28 mouse cellular contexts compared by ENCODE assay signal in genomic region chr14:34314796-34315195, GRCm38 (mm10). TPM values are rescaled to one million over a fixed set of nuclear protein-coding genes. Genes with fewer than 3 reads are reported as not detected.
DNase-seq lines count a peak whose midpoint lies in the region; ATAC-seq and TF ChIP-seq lines count a peak whose summit lies in the region.
"Had no signal": no experiment of that assay in that cellular context is flagged by ENCODE, and none has a peak within 500 bp of the region (broad histone marks: within the 10 kb centered on the region; RNA-seq: fewer than 3 reads in every experiment).

No protein-coding gene starts in this region.

- DNase-seq in kidney, postnatal 0 days (ENCODE audit: low spot score) = no peak
- DNase-seq in kidney, postnatal 25 days = no peak
- DNase-seq in neural tube, embryonic 10.5 days (ENCODE audit: extremely low spot score, low spot score) = no peak
- no peak for DNase-seq in frontal cortex, postnatal 14 days (ENCODE audit: low spot score in 2 of 2)
- DNase-seq: adrenal gland, postnatal 10 days; cerebellum, adult 9-10 months; gastrocnemius, postnatal 14 days; heart, adult 18-20 months; heart, postnatal 4 days; left cerebral cortex, postnatal 4 days; lung, adult 2 months; thymus, postnatal 14 days had no signal

- H3K9ac ChIP-seq in hindbrain, embryonic 15.5 days = no peak overlapping the region
- no peak overlapping the region for H3K9ac ChIP-seq in hindbrain, embryonic 12.5 days
- no peak overlapping the region for H3K9ac ChIP-seq in kidney, postnatal 0 days (ENCODE audit: low read depth, low read length)
- H3K9ac ChIP-seq in neural tube, embryonic 15.5 days (replicated peaks) = no peak overlapping the region
- H3K9ac ChIP-seq: embryonic facial prominence, embryonic 12.5 days; forebrain, embryonic 13.5 days; heart, embryonic 15.5 days; neural tube, embryonic 12.5 days had no signal

- 84% methylated on average over 3 of the region's 3 CpGs for WGBS in hindbrain, embryonic 15.5 days
- WGBS in hindbrain, embryonic 12.5 days = 90% methylated on average over 3 of the region's 3 CpGs
- WGBS in kidney, postnatal 0 days = 63% methylated on average over 3 of the region's 3 CpGs
- 81% methylated on average over 3 of the region's 3 CpGs for WGBS in neural tube, embryonic 15.5 days

- no peak overlapping the region for H3K4me3 ChIP-seq in hindbrain, embryonic 15.5 days
- H3K4me3 ChIP-seq in hindbrain, embryonic 12.5 days = no peak overlapping the region
- no peak overlapping the region for H3K4me3 ChIP-seq in kidney, postnatal 0 days (replicated peaks; ENCODE audit: low read depth, low read length)
- H3K4me3 ChIP-seq in neural tube, embryonic 15.5 days (replicated peaks) = no peak overlapping the region
- H3K4me3 ChIP-seq: embryonic facial prominence, embryonic 12.5 days; forebrain, embryonic 13.5 days; heart, embryonic 15.5 days; midbrain, embryonic 10.5 days; neural tube, embryonic 12.5 days had no signal

- no peaks in the 10 kb centered on the region for H3K27me3 ChIP-seq in hindbrain, embryonic 15.5 days
- no peaks in the 10 kb centered on the region for H3K27me3 ChIP-seq in hindbrain, embryonic 12.5 days
- no peaks in the 10 kb centered on the region for H3K27me3 ChIP-seq in kidney, postnatal 0 days (ENCODE audit: insufficient read depth, low read length)
- no peaks in the 10 kb centered on the region for H3K27me3 ChIP-seq in neural tube, embryonic 15.5 days (replicated peaks)
- H3K27me3 ChIP-seq: embryonic facial prominence, embryonic 12.5 days; forebrain, embryonic 13.5 days; heart, embryonic 15.5 days; neural tube, embryonic 12.5 days had no signal

- ATAC-seq in hindbrain, embryonic 15.5 days (ENCODE audit: low FRiP score, low read depth) = no peak
- ATAC-seq in hindbrain, embryonic 12.5 days (ENCODE audit: low FRiP score) = no peak
- ATAC-seq in kidney, postnatal 0 days (replicated peaks; ENCODE audit: low FRiP score, low read depth) = no peak
- ATAC-seq in neural tube, embryonic 15.5 days (ENCODE audit: low FRiP score) = no peak
- ATAC-seq: activated CD4-positive, CD25-positive, alpha-beta regulatory T cell, adult 4 months; CD4-positive, CD25-positive, alpha-beta regulatory T cell, adult 4 months; forebrain, embryonic 13.5 days; intestine, postnatal 0 days had no signal

- H3K4me2 ChIP-seq in hindbrain, embryonic 15.5 days = peak overlapping the region; percentile 88
- no peak overlapping the region for H3K4me2 ChIP-seq in hindbrain, embryonic 12.5 days (replicated peaks)
- H3K4me2 ChIP-seq in kidney, postnatal 0 days (ENCODE audit: low read length) = 0 out of 2 replicates have a peak overlapping the region, but pooled peaks have one; percentile 8
- peak overlapping the region; percentile 77 for H3K4me2 ChIP-seq in neural tube, embryonic 15.5 days
- H3K4me2 ChIP-seq: embryonic facial prominence, embryonic 12.5 days; heart, embryonic 15.5 days had no signal

- no peaks in the 10 kb centered on the region for H3K9me3 ChIP-seq in hindbrain, embryonic 15.5 days
- H3K9me3 ChIP-seq in hindbrain, embryonic 12.5 days (replicated peaks) = no peaks in the 10 kb centered on the region
- no peaks in the 10 kb centered on the region for H3K9me3 ChIP-seq in kidney, postnatal 0 days (replicated peaks; ENCODE audit: low read length)
- H3K9me3 ChIP-seq in neural tube, embryonic 15.5 days (replicated peaks) = no peaks in the 10 kb centered on the region
- H3K9me3 ChIP-seq: embryonic facial prominence, embryonic 12.5 days; forebrain, embryonic 13.5 days; G1E; heart, embryonic 15.5 days; midbrain, embryonic 10.5 days; neural tube, embryonic 12.5 days had no signal

- TF ChIP-seq CTCF in kidney, postnatal 0 days (IDR thresholded peaks at IDR 0.05; ENCODE audit: low read depth) = no peak

- H3K4me1 ChIP-seq in hindbrain, embryonic 15.5 days (replicated peaks) = peaks cover 38% of the 10 kb centered on the region
- peaks cover 21% of the 10 kb centered on the region for H3K4me1 ChIP-seq in hindbrain, embryonic 12.5 days
- H3K4me1 ChIP-seq in kidney, postnatal 0 days (replicated peaks; ENCODE audit: insufficient read depth, low read length) = 0 out of 2 replicates have a peak, but pooled peaks cover 4% of the 10 kb centered on the region
- peaks cover 33% of the 10 kb centered on the region for H3K4me1 ChIP-seq in neural tube, embryonic 15.5 days

- H3K36me3 ChIP-seq in hindbrain, embryonic 15.5 days = peaks cover 5% of the 10 kb centered on the region
- peaks cover 11% of the 10 kb centered on the region for H3K36me3 ChIP-seq in hindbrain, embryonic 12.5 days
- H3K36me3 ChIP-seq in kidney, postnatal 0 days (ENCODE audit: insufficient read depth, low read length) = no peaks in the 10 kb centered on the region
- peaks cover 9% of the 10 kb centered on the region for H3K36me3 ChIP-seq in neural tube, embryonic 15.5 days

- no peak overlapping the region for H3K27ac ChIP-seq in hindbrain, embryonic 15.5 days (replicated peaks)
- H3K27ac ChIP-seq in hindbrain, embryonic 12.5 days = no peak overlapping the region
- H3K27ac ChIP-seq in kidney, postnatal 0 days = no peak overlapping the region
- no peak overlapping the region for H3K27ac ChIP-seq in neural tube, embryonic 15.5 days (replicated peaks)
- H3K27ac ChIP-seq: embryonic facial prominence, embryonic 12.5 days; forebrain, embryonic 13.5 days; heart, embryonic 15.5 days; macrophage; midbrain, embryonic 10.5 days; neural tube, embryonic 12.5 days had no signal

RNA-seq across cellular contexts. Expression of gene Glud1, which starts 4.3 kb away (rescaled TPM):
- polyA plus RNA-seq in hindbrain, embryonic 15.5 days (2015; fragmentation: Nextera tagmentation; extraction: Ambion mirVana) = 114 and 116 TPM in 2 replicates
- 97.7 and 110 TPM in 2 replicates for polyA plus RNA-seq in hindbrain, embryonic 12.5 days (2016; fragmentation: Nextera tagmentation; extraction: Ambion mirVana)
- polyA plus RNA-seq in kidney, postnatal 0 days (2015; fragmentation: Nextera tagmentation; extraction: Ambion mirVana) = 160 and 161 TPM in 2 replicates
- 129 and 134 TPM in 2 replicates for polyA plus RNA-seq in neural tube, embryonic 15.5 days (2015; fragmentation: Nextera tagmentation; extraction: Ambion mirVana)

RNA-seq across cellular contexts. Expression of gene Shld2, which starts 4.5 kb away (rescaled TPM):
- polyA plus RNA-seq in hindbrain, embryonic 15.5 days (2015; fragmentation: Nextera tagmentation; extraction: Ambion mirVana) = 5.9 and 7.1 TPM in 2 replicates
- 8.5 and 9.4 TPM in 2 replicates for polyA plus RNA-seq in hindbrain, embryonic 12.5 days (2016; fragmentation: Nextera tagmentation; extraction: Ambion mirVana)
- 11.5 and 11.8 TPM in 2 replicates for polyA plus RNA-seq in kidney, postnatal 0 days (2015; fragmentation: Nextera tagmentation; extraction: Ambion mirVana)
- polyA plus RNA-seq in neural tube, embryonic 15.5 days (2015; fragmentation: Nextera tagmentation; extraction: Ambion mirVana) = 5.4 and 7.0 TPM in 2 replicates

RNA-seq across cellular contexts. Expression of gene Fam25c, which starts 40.4 kb away (rescaled TPM):
- polyA plus RNA-seq in hindbrain, embryonic 15.5 days (2015; fragmentation: Nextera tagmentation; extraction: Ambion mirVana) = not detected in 2 replicates
- polyA plus RNA-seq in hindbrain, embryonic 12.5 days (2016; fragmentation: Nextera tagmentation; extraction: Ambion mirVana) = not detected in 2 replicates
- polyA plus RNA-seq in kidney, postnatal 0 days (2015; fragmentation: Nextera tagmentation; extraction: Ambion mirVana) = 8.1 and 15.2 TPM in 2 replicates
- polyA plus RNA-seq in neural tube, embryonic 15.5 days (2015; fragmentation: Nextera tagmentation; extraction: Ambion mirVana) = 0.72 TPM in 1 of 2 replicates, not detected in the other
- polyA plus RNA-seq: activated CD4-positive, CD25-positive, alpha-beta regulatory T cell, adult 4 months; CD4-positive, CD25-positive, alpha-beta regulatory T cell, adult 4 months; embryonic facial prominence, embryonic 12.5 days; erythroblast, embryonic 14.5 days; forebrain, embryonic 13.5 days; frontal cortex, adult 2 months; G1E; heart, embryonic 15.5 days; intestine, postnatal 0 days; macrophage; midbrain, embryonic 10.5 days; neural tube, embryonic 12.5 days; testis, adult 2 months had no signal

RNA-seq across cellular contexts. Expression of gene Sncg, which starts 59.8 kb away (rescaled TPM):
- polyA plus RNA-seq in hindbrain, embryonic 15.5 days (2015; fragmentation: Nextera tagmentation; extraction: Ambion mirVana) = 170 and 223 TPM in 2 replicates
- polyA plus RNA-seq in hindbrain, embryonic 12.5 days (2016; fragmentation: Nextera tagmentation; extraction: Ambion mirVana) = 130 and 136 TPM in 2 replicates
- 5.3 and 5.5 TPM in 2 replicates for polyA plus RNA-seq in kidney, postnatal 0 days (2015; fragmentation: Nextera tagmentation; extraction: Ambion mirVana)
- polyA plus RNA-seq in neural tube, embryonic 15.5 days (2015; fragmentation: Nextera tagmentation; extraction: Ambion mirVana) = 354 and 420 TPM in 2 replicates
- polyA plus RNA-seq: activated CD4-positive, CD25-positive, alpha-beta regulatory T cell, adult 4 months; CD4-positive, CD25-positive, alpha-beta regulatory T cell, adult 4 months; erythroblast, embryonic 14.5 days; G1E; macrophage had no signal
